Mouse (Mus musculus) G1E (cell line): ENCODE measurements at regions not wholly inside any gene's neighbourhood (a gene's known extent, or its start where the extent isn't known, plus 50 kb on each side); places are given as distances from the start of the nearest gene placed in this dataset.

Experiments used
- ATAC-seq: 2 replicates; pipeline ENCODE4 v1.8.0; 2016; ENCODE audit warnings: mild to moderate bottlenecking; ENCODE audit not compliant: insufficient number of reproducible peaks, poor library complexity, low FRiP score, severe bottlenecking; ENCODE audit errors: extremely low read depth
- DNase-seq: peaks from one replicate; pipeline ENCODE4 v3.0.0; 2012; ENCODE audit warnings: low spot score
- H3K27me3 ChIP-seq: 2 replicates; pipeline ENCODE4 v1.6.1; 2012; ENCODE audit warnings: mild to moderate bottlenecking, low read length, inconsistent platforms; ENCODE audit not compliant: insufficient read depth
- H3K36me3 ChIP-seq: replicated peaks from 2 replicates; pipeline ENCODE3; 2012; ENCODE audit warnings: mild to moderate bottlenecking, inconsistent platforms
- H3K4me1 ChIP-seq: 2 replicates; pipeline ENCODE4 v1.6.1; 2012; ENCODE audit warnings: low read depth, low read length, inconsistent platforms, mixed read lengths; ENCODE audit not compliant: insufficient read depth
- H3K4me3 ChIP-seq: 2 replicates; pipeline ENCODE4 v1.5.1; 2012; ENCODE audit warnings: low read depth, mild to moderate bottlenecking, inconsistent platforms, low read length, moderate library complexity, mixed read lengths
- H3K9me3 ChIP-seq: replicated peaks from 2 replicates; pipeline ENCODE4 v1.6.1; 2012; ENCODE audit warnings: inconsistent platforms
- CTCF ChIP-seq: IDR thresholded peaks from 2 replicates; pipeline ENCODE4 v1.5.1; 2012; ENCODE audit warnings: low read depth, low read length, inconsistent platforms, mixed read lengths
- GATA1 ChIP-seq: IDR thresholded peaks from 2 replicates; pipeline ENCODE4 v1.6.1; 2012; ENCODE audit warnings: borderline replicate concordance, low read length, inconsistent platforms, mixed read lengths
- GATA2 ChIP-seq: IDR thresholded peaks from 2 replicates; pipeline ENCODE4 v1.6.1; 2012; ENCODE audit warnings: low read depth, low read length, inconsistent platforms, borderline replicate concordance
- POLR2AphosphoS5 ChIP-seq: IDR thresholded peaks from 2 replicates; pipeline ENCODE4 v1.6.1; 2012; ENCODE audit warnings: low read depth, low read length, inconsistent platforms; ENCODE audit not compliant: insufficient replicate concordance
- TAL1 ChIP-seq: conservative IDR thresholded peaks from 2 replicates; pipeline ENCODE4 v1.6.1; 2012; ENCODE audit warnings: low read depth, low read length, inconsistent platforms, mixed read lengths

- no peaks in the 10 kb centered on the region for H3K27me3 ChIP-seq
- no peak for ATAC-seq
- H3K9me3 ChIP-seq, result no peaks in the 10 kb centered on the region
- H3K4me3 ChIP-seq, result no peak overlapping the region
- TF ChIP-seq CTCF, result no peak
- no peak for TF ChIP-seq GATA2
- TF ChIP-seq GATA1, result no peak
- no peak for TF ChIP-seq POLR2AphosphoS5
- TF ChIP-seq TAL1, result no peak
- no peaks in the 10 kb centered on the region for H3K36me3 ChIP-seq
- peaks cover 62% of the 10 kb centered on the region for H3K4me1 ChIP-seq
- DNase-seq, result no peak
Measured at GRCm38 (mm10) chr6:66287607-66288006, 247.6 kb upstream of the Mad2l1 start.

GRCm38 (mm10) chr6:66289196-66289595 lies 246.0 kb upstream of the Mad2l1 start:
- Histone ChIP-seq H3K4me1 (peaks cover 58% of the 10 kb centered on the region), H3K9me3 (no peaks in the 10 kb centered on the region), H3K4me3 (no peak overlapping the region), H3K36me3 (no peaks in the 10 kb centered on the region), H3K27me3 (no peaks in the 10 kb centered on the region)
- TF ChIP-seq GATA2 (no peak), TAL1 (peak; percentile 76), CTCF (no peak)
- DNase-seq (peak; percentile 10), ATAC-seq (peak; percentile 92)

- H3K36me3 ChIP-seq, result no peaks in the 10 kb centered on the region
- no peak for TF ChIP-seq GATA2
- no peak for TF ChIP-seq CTCF
- TF ChIP-seq GATA1, result no peak
- TF ChIP-seq TAL1, result no peak
- TF ChIP-seq POLR2AphosphoS5, result no peak
- ATAC-seq, result no peak
Measured at GRCm38 (mm10) chr6:66291576-66291975, 243.6 kb upstream of the Mad2l1 start.

GRCm38 (mm10) chr6:66298056-66298455 lies 237.1 kb upstream of the Mad2l1 start:
- TF ChIP-seq GATA1 (no peak), POLR2AphosphoS5 (no peak), CTCF (no peak), GATA2 (no peak), TAL1 (no peak)
- no peak overlapping the region for H3K4me3 ChIP-seq
- peaks cover 12% of the 10 kb centered on the region; the same call in 1 of the 2 replicates for H3K4me1 ChIP-seq
- no peak for DNase-seq
- no peaks in the 10 kb centered on the region for H3K27me3 ChIP-seq
- ATAC-seq, result no peak
- H3K36me3 ChIP-seq, result no peaks in the 10 kb centered on the region
- H3K9me3 ChIP-seq, result no peaks in the 10 kb centered on the region

More at GRCm38 (mm10) chr6:66291576-66291975, 243.6 kb upstream of the Mad2l1 start:
- Histone ChIP-seq H3K27me3 (no peaks in the 10 kb centered on the region), H3K9me3 (no peaks in the 10 kb centered on the region), H3K4me3 (no peak overlapping the region), H3K4me1 (peaks cover 47% of the 10 kb centered on the region)
- DNase-seq, result no peak

- Histone ChIP-seq H3K36me3 (no peaks in the 10 kb centered on the region), H3K27me3 (no peaks in the 10 kb centered on the region), H3K4me3 (no peak overlapping the region), H3K9me3 (no peaks in the 10 kb centered on the region), H3K4me1 (peaks cover 7% of the 10 kb centered on the region; the same call in 1 of the 2 replicates)
- TF ChIP-seq CTCF, result no peak
- no peak for TF ChIP-seq GATA1
- no peak for TF ChIP-seq GATA2
- TF ChIP-seq POLR2AphosphoS5, result no peak
- TF ChIP-seq TAL1, result no peak
- DNase-seq (no peak), ATAC-seq (no peak)
Measured at GRCm38 (mm10) chr6:66300189-66300588, 235.0 kb upstream of the Mad2l1 start.

- H3K9me3 ChIP-seq, result no peaks in the 10 kb centered on the region; the same call in 1 of the 2 replicates
- no peak for ATAC-seq
- H3K4me3 ChIP-seq, result no peak overlapping the region
- no peaks in the 10 kb centered on the region for H3K36me3 ChIP-seq
- H3K4me1 ChIP-seq, result peaks cover 59% of the 10 kb centered on the region
- no peaks in the 10 kb centered on the region for H3K27me3 ChIP-seq
- no peak for DNase-seq
- TF ChIP-seq POLR2AphosphoS5, result no peak
- TF ChIP-seq TAL1, result no peak
- TF ChIP-seq CTCF, result no peak
- TF ChIP-seq GATA2, result no peak
- TF ChIP-seq GATA1, result no peak
Measured at GRCm38 (mm10) chr6:66344848-66345247, 190.3 kb upstream of the Mad2l1 start.

GRCm38 (mm10) chr6:66347356-66347755 lies 187.8 kb upstream of the Mad2l1 start:
- TF ChIP-seq GATA2 (no peak), TAL1 (peak; percentile 91)
- DNase-seq, result peak; percentile 28
- H3K4me1 ChIP-seq, result peaks cover 55% of the 10 kb centered on the region
- H3K9me3 ChIP-seq, result no peaks in the 10 kb centered on the region
- ATAC-seq, result peak; percentile 91
- H3K27me3 ChIP-seq, result no peaks in the 10 kb centered on the region
- peak overlapping the region; percentile 29; the same call in 1 of the 2 replicates for H3K4me3 ChIP-seq
- no peaks in the 10 kb centered on the region for H3K36me3 ChIP-seq
